Mouse (Mus musculus) thymus, adult 2 months (tissue): Measurements from ENCODE around the gene Nrarp.

Experiments used
- CTCF ChIP-seq: fragments of 200-500 bp; IDR thresholded peaks from 2 replicates; pipeline ENCODE4 v1.5.1; 2012; ENCODE audit warnings: mild to moderate bottlenecking, control low read depth, low read length, moderate library complexity, borderline replicate concordance; ENCODE audit not compliant: control insufficient read depth, poor library complexity, insufficient read depth; ENCODE audit errors: extremely low read depth
- POLR2A ChIP-seq: fragments of 200-500 bp; IDR thresholded peaks from 2 replicates; pipeline ENCODE4 v1.6.1; 2012; ENCODE audit warnings: mild to moderate bottlenecking, low read length, control low read depth, moderate library complexity; ENCODE audit not compliant: control insufficient read depth, poor library complexity, insufficient read depth; ENCODE audit errors: extremely low read depth

- TF ChIP-seq POLR2A (no peak), CTCF (no peak)
Measured at GRCm38 (mm10) chr2:25227406-25227805, 46.8 kb downstream of the Nrarp start.
